Mouse (Mus musculus): ENCODE measurements at regions not wholly inside any gene's neighbourhood (a gene's known extent, or its start where the extent isn't known, plus 50 kb on each side); places are given as distances from the start of the nearest gene placed in this dataset.

DNA sequence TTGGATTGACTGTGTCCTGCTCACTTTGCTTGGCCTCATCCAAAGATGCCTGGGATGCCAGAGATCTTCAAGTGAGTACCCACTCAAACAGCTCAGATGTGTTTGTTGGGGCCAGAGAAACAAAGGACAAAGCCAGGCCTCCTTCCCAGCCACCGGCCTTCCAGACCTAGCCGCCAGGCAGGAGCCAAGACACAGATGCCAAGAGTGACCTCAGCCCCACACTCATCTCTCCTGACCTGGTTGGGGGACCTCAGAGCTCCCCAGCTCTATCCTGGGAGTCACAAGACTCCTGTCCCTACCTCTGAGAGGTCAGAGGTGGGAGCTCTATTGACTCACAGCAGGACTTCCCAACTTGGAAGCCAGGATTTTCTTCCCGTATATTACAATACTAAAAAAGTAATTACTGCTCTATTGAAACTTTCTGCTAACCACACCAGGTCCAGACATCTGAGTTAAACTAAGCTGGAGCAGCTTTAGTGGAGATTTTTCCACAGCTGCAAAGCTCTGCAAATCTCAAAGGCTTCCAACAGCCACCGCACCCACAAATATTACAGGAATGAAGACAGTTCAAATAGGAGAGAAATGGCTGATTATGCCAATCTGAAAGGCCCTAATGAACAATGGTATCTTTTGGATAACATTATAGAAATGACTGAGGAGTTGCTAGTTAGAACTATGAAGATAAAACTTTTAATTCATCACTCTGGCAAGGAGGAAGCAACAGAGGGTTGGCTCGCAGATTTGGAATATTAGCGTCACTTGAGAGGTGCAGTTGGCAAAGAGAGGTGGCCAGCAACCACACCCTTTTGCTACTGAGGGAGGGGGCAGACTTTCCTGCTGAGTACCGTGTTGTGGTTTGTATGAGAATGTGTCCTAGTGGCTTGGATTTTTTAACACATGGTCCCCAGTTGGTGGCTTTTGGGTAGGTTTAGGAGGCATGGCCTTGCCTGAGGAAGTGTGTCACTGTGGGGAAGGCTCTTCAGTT, 162.9 kb downstream of the Fndc1 start:
- Histone ChIP-seq H3K9ac (no peak overlapping the region), H3K9me3 (replicated peaks) (no peaks in the 10 kb centered on the region), H3K4me3 (no peak overlapping the region), H3K4me1 (replicated peaks) (peaks cover 5% of the 10 kb centered on the region), H3K27ac (ENCODE audit: poor library complexity, severe bottlenecking) (no peak overlapping the region), H3K4me2 (no peak overlapping the region), H3K27me3 (replicated peaks) (no peaks in the 10 kb centered on the region), H3K36me3 (no peaks in the 10 kb centered on the region)
- ATAC-seq (ENCODE audit: insufficient number of reproducible peaks, low FRiP score) = no peak
- WGBS = 73% methylated on average over 7 of the region's 7 CpGs

- Histone ChIP-seq H3K9ac (no peak overlapping the region), H3K4me3 (no peak overlapping the region), H3K36me3 (no peaks in the 10 kb centered on the region), H3K4me1 (replicated peaks) (no peaks in the 10 kb centered on the region), H3K27me3 (replicated peaks) (no peaks in the 10 kb centered on the region), H3K9me3 (replicated peaks) (no peaks in the 10 kb centered on the region), H3K27ac (ENCODE audit: poor library complexity, severe bottlenecking) (no peak overlapping the region), H3K4me2 (no peak overlapping the region)
- 61% methylated on average over 1 of the region's 1 CpGs for whole genome bisulfite sequencing
- ATAC-seq (ENCODE audit: insufficient number of reproducible peaks, low FRiP score) = no peak
Observed at GRCm38 (mm10) chr17:7656503-7656902, 170.6 kb downstream of the Fndc1 start.

DNA sequence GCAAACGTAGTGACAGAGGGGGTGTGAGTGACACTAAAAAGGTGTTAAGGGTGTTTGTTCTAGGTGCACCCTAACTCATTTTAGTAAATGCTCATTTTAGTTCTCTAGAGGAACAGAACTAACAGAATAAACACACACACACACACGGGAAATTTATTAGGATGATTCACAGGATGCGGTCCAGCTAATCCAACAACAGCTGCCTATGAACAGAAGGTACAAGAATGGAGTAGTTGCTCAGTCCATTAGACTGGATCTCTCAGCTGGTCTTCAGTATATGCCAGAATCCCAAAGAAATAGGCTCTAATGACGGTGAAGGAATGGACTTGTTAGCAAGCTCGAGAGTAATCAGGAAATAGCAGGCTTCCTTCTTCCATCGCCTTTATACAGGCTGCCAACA, 171.1 kb downstream of the Fndc1 start:
- WGBS = 81% methylated on average over 6 of the region's 6 CpGs
- Histone ChIP-seq H3K4me3 (no peak overlapping the region), H3K9ac (no peak overlapping the region), H3K27ac (ENCODE audit: poor library complexity, severe bottlenecking) (no peak overlapping the region), H3K4me2 (no peak overlapping the region), H3K4me1 (replicated peaks) (no peaks in the 10 kb centered on the region), H3K27me3 (replicated peaks) (no peaks in the 10 kb centered on the region), H3K36me3 (no peaks in the 10 kb centered on the region), H3K9me3 (replicated peaks) (no peaks in the 10 kb centered on the region)
- ATAC-seq (ENCODE audit: insufficient number of reproducible peaks, low FRiP score) = no peak

DNA sequence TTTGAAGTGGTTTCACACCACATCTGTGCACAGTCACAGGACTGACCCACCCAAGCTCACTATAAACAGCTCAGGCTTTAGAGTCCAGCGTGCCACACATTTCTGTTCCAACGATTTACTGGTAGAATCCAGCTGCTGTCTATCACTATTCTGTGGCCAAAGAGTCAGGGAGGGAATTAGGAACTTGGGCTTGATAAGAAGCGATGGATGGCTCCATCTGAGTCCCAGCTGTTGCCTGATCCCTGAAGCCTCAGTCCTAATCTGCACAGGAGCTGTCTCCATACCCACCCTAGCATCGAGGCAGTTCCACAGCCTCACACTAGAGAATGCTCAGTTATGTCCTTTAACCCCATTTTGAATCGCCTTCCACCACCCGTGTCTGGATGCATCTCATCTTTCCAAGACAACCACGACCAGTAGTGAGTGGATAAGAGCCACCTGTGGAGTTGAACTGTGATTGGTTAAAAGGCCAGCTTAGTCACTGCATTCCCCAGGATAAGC, 173.0 kb downstream of the Fndc1 start:
- Histone ChIP-seq H3K9me3 (replicated peaks) (no peaks in the 10 kb centered on the region), H3K4me1 (replicated peaks) (no peaks in the 10 kb centered on the region), H3K36me3 (no peaks in the 10 kb centered on the region), H3K9ac (no peak overlapping the region), H3K27ac (ENCODE audit: poor library complexity, severe bottlenecking) (no peak overlapping the region), H3K27me3 (replicated peaks) (no peaks in the 10 kb centered on the region), H3K4me3 (no peak overlapping the region), H3K4me2 (no peak overlapping the region)
- no peak; the same call in 1 of the 2 replicates for ATAC-seq (ENCODE audit: insufficient number of reproducible peaks, low FRiP score)
- 38% methylated on average over 7 of the region's 7 CpGs for WGBS

GRCm38 (mm10) chr17:7652037-7652436, 175.1 kb downstream of the Fndc1 start:
- Histone ChIP-seq H3K4me3 (no peak overlapping the region), H3K4me2 (no peak overlapping the region), H3K27me3 (replicated peaks) (no peaks in the 10 kb centered on the region), H3K9me3 (replicated peaks) (no peaks in the 10 kb centered on the region; the same call in 1 of the 2 replicates), H3K4me1 (replicated peaks) (no peaks in the 10 kb centered on the region), H3K36me3 (no peaks in the 10 kb centered on the region), H3K27ac (ENCODE audit: poor library complexity, severe bottlenecking) (no peak overlapping the region), H3K9ac (no peak overlapping the region)
- 87% methylated on average over 1 of the region's 1 CpGs for WGBS
- ATAC-seq (ENCODE audit: insufficient number of reproducible peaks, low FRiP score) = no peak

DNA sequence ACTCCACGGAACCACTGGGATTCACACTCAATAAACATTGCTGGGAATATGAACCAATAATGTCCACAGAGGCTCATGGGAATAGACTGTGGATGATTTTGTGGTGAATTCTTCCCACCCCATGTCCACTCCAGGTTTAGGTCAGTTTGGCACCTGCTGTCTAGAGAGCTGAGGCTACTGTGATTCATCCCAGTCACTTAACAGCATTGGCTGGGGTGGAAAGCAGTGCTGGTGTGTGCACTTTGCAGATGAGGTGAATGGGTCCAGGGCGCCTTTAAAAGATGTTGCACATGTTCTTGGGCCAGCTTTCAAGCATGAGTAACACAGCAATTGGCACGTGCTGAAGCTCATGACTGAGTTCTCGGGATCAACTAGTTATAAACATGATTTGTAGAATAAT, 176.7 kb downstream of the Fndc1 start:
- Histone ChIP-seq H3K27me3 (replicated peaks) (no peaks in the 10 kb centered on the region), H3K36me3 (no peaks in the 10 kb centered on the region), H3K9me3 (replicated peaks) (no peaks in the 10 kb centered on the region; the same call in 1 of the 2 replicates), H3K4me1 (replicated peaks) (no peaks in the 10 kb centered on the region), H3K4me3 (no peak overlapping the region), H3K9ac (no peak overlapping the region), H3K4me2 (no peak overlapping the region), H3K27ac (ENCODE audit: poor library complexity, severe bottlenecking) (no peak overlapping the region)
- WGBS = 80% methylated on average over 4 of the region's 4 CpGs
- ATAC-seq (ENCODE audit: insufficient number of reproducible peaks, low FRiP score) = no peak

GRCm38 (mm10) chr17:7644857-7645481, 182.1 kb downstream of the Fndc1 start:
- H3K4me1 ChIP-seq (replicated peaks) = peaks cover 24% of the 10 kb centered on the region
- no peak for ATAC-seq (ENCODE audit: insufficient number of reproducible peaks, low FRiP score)
- H3K36me3 ChIP-seq = no peaks in the 10 kb centered on the region
- no peak overlapping the region for H3K4me3 ChIP-seq
- H3K4me2 ChIP-seq = no peak overlapping the region
- H3K27me3 ChIP-seq (replicated peaks) = no peaks in the 10 kb centered on the region
- no peaks in the 10 kb centered on the region; the same call in 1 of the 2 replicates for H3K9me3 ChIP-seq (replicated peaks)
- no peak overlapping the region for H3K27ac ChIP-seq (ENCODE audit: poor library complexity, severe bottlenecking)
- no peak overlapping the region for H3K9ac ChIP-seq
- WGBS = 64% methylated on average over 9 of the region's 9 CpGs

- 83% methylated on average over 4 of the region's 4 CpGs for WGBS
- H3K4me2 ChIP-seq = no peak overlapping the region
- peaks cover 24% of the 10 kb centered on the region for H3K4me1 ChIP-seq (replicated peaks)
- no peak overlapping the region for H3K4me3 ChIP-seq
- no peaks in the 10 kb centered on the region; the same call in 1 of the 2 replicates for H3K9me3 ChIP-seq (replicated peaks)
- no peak overlapping the region for H3K9ac ChIP-seq
- no peak overlapping the region for H3K27ac ChIP-seq (ENCODE audit: poor library complexity, severe bottlenecking)
- H3K36me3 ChIP-seq = no peaks in the 10 kb centered on the region
- H3K27me3 ChIP-seq (replicated peaks) = no peaks in the 10 kb centered on the region
- ATAC-seq (ENCODE audit: insufficient number of reproducible peaks, low FRiP score) = no peak
Observed at GRCm38 (mm10) chr17:7643640-7644039, 183.5 kb downstream of the Fndc1 start.

GRCm38 (mm10) chr17:7642442-7642887, 184.6 kb downstream of the Fndc1 start:
- no peaks in the 10 kb centered on the region; the same call in 1 of the 2 replicates for H3K9me3 ChIP-seq (replicated peaks)
- peak; percentile 85 for ATAC-seq (ENCODE audit: insufficient number of reproducible peaks, low FRiP score)
- H3K27ac ChIP-seq (ENCODE audit: poor library complexity, severe bottlenecking) = peak overlapping the region; percentile 59
- no peaks in the 10 kb centered on the region for H3K36me3 ChIP-seq
- H3K27me3 ChIP-seq (replicated peaks) = no peaks in the 10 kb centered on the region
- no peak overlapping the region for H3K9ac ChIP-seq
- H3K4me2 ChIP-seq = 0 out of 2 replicates have a peak overlapping the region, but pooled peaks have one; percentile 7
- peaks cover 24% of the 10 kb centered on the region for H3K4me1 ChIP-seq (replicated peaks)
- 5% methylated on average over 3 of the region's 3 CpGs for WGBS
- no peak overlapping the region for H3K4me3 ChIP-seq

DNA sequence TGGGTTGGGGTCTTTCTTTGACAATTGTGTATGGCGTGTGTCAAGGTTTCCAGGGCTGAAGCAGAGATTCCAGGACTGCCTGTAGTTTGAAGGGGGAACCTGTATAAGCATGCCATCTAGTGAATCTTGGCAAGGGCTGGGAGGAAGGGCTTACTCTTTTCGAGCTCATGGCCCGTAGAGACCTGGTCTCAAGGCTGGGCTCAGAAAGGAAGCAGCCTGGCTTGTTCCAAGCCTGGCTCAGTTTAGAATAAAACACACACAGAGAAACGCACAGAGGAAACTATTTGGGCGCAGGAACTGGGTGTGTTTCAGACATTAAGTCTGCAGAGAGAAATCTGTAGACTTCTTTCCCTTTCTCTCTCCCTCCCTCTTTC, 192.8 kb downstream of the Fndc1 start:
- no peaks in the 10 kb centered on the region; the same call in 1 of the 2 replicates for H3K9me3 ChIP-seq (replicated peaks)
- no peak overlapping the region for H3K27ac ChIP-seq (ENCODE audit: poor library complexity, severe bottlenecking)
- H3K4me3 ChIP-seq = no peak overlapping the region
- H3K4me1 ChIP-seq (replicated peaks) = peaks cover 8% of the 10 kb centered on the region; the same call in 1 of the 2 replicates
- ATAC-seq (ENCODE audit: insufficient number of reproducible peaks, low FRiP score) = no peak
- no peak overlapping the region for H3K4me2 ChIP-seq
- 49% methylated on average over 5 of the region's 5 CpGs for WGBS
- H3K27me3 ChIP-seq (replicated peaks) = no peaks in the 10 kb centered on the region
- no peaks in the 10 kb centered on the region for H3K36me3 ChIP-seq
- no peak overlapping the region for H3K9ac ChIP-seq
